Mouse (Mus musculus): Measurements from ENCODE around the gene Pcbd1. TPM values are rescaled to one million over a fixed set of nuclear protein-coding genes. Genes with fewer than 3 reads are reported as not detected.
"Not testable (repeated sequence)": the region's sequence is repeated elsewhere in the genome, so short reads cannot be mapped to it uniquely, and the experiment has no call there.

Pcbd1 gene
- polyA plus RNA-seq, 1 experiment from 2014 or later = 134 TPM

DNA sequence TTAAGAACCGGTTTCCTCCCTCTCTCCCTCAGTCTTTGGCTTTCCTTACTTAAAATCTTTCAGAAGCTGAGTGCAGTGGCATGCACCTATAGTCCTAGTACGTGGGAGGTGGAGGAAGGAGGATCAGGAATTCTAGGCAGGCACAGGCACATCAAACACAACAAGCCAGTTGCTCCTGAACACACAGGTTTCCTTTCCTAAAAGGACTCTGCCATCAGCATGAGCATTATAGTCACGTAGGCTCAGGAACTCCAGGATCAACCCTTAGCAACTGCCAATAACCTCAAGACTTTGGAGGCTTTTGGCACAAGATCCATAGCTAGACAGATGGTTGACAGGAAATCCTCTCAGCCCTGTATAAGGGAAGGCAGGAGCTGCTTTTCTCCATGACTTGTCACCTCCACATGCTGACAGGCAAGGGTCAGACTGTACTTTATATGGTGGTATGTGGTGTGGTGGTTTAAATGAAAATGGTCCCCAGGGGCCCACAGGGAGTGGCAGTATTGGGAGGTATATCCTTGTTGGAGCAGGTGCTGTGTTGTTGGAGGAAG lies 14.5 kb downstream of the Pcbd1 start:
- 72% methylated on average over 3 of the region's 3 CpGs for WGBS (ENCODE audit: insufficient replicate concordance)

DNA sequence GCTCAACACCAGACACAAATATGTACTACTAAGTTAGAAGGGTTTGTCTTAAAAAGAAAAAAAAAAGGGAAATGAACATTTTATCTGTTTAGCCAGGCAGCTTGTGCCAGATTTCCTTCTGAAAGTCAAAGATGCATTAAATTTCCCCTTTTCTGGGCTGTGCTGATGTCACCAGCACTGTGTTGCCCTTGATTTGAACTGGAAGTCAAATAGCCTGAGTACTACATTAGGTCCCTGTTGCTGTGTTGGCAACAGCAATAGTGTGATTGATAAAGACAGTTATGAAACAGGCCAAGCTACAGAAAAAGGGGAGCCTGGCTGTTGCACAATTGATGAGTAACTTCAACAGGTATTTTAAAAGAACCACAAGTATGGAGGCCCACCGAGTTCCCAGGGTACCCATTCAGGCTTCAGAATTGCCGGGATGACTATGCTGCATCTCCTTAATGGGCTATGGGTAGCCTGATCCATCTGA lies 25.2 kb downstream of the Pcbd1 start:
- Histone ChIP-seq H3K27ac (no peak overlapping the region), H3K4me1 (replicated peaks) (peaks cover 4% of the 10 kb centered on the region; the same call in 1 of the 2 replicates), H3K4me3 (replicated peaks) (no peak overlapping the region), H3K27me3 (no peaks in the 10 kb centered on the region), H3K4me2 (no peak overlapping the region), H3K9ac (no peak overlapping the region), H3K36me3 (peaks cover 36% of the 10 kb centered on the region), H3K9me3 (replicated peaks) (no peaks in the 10 kb centered on the region)
- DNase-seq = no peak
- WGBS (ENCODE audit: insufficient replicate concordance) = 82% methylated on average over 2 of the region's 2 CpGs
- no peak for ATAC-seq (ENCODE audit: low read depth)

More for the DNA sequence above, 14.5 kb downstream of the Pcbd1 start:
- Histone ChIP-seq H3K9me3 (replicated peaks) (no peaks in the 10 kb centered on the region), H3K27me3 (no peaks in the 10 kb centered on the region), H3K9ac (no peak overlapping the region), H3K4me1 (replicated peaks) (no peaks in the 10 kb centered on the region), H3K27ac (no peak overlapping the region), H3K4me3 (replicated peaks) (no peak overlapping the region), H3K4me2 (no peak overlapping the region), H3K36me3 (peaks cover 88% of the 10 kb centered on the region)
- no peak for DNase-seq
- no peak for ATAC-seq (ENCODE audit: low read depth)

DNA sequence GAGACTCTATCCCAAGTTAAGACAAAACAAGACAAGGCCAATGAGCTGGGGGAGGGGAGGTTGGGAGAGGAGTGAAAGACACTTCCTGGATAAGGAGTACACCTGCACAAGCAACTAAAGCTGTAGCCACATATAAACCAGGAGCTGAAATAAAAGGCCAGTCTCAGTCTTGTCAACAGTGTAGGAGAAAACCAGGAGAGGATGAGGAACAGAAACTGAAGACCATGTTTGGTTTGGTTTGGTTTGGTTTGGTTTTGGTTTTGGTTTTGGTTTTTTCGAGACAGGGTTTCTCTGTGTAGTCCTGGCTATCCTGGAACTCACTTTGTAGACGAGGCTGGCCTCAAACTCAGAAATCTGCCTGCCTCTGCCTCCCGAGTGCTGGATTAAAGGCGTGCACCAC lies 32.6 kb downstream of the Pcbd1 start:
- H3K27ac ChIP-seq = peak overlapping the region; percentile 94
- H3K27me3 ChIP-seq; H3K9me3 ChIP-seq (replicated peaks); ATAC-seq (ENCODE audit: low read depth); DNase-seq: not testable (repeated sequence)
- peak overlapping the region; percentile 59 for H3K4me2 ChIP-seq
- H3K36me3 ChIP-seq = peaks cover 14% of the 10 kb centered on the region; the same call in 1 of the 2 replicates
- peak overlapping the region; percentile 17; the same call in 1 of the 2 replicates for H3K4me3 ChIP-seq (replicated peaks)
- WGBS (ENCODE audit: insufficient replicate concordance) = 80% methylated on average over 4 of the region's 4 CpGs
- H3K4me1 ChIP-seq (replicated peaks) = peaks cover 64% of the 10 kb centered on the region
- H3K9ac ChIP-seq = peak overlapping the region; percentile 34; the same call in 1 of the 2 replicates

DNA sequence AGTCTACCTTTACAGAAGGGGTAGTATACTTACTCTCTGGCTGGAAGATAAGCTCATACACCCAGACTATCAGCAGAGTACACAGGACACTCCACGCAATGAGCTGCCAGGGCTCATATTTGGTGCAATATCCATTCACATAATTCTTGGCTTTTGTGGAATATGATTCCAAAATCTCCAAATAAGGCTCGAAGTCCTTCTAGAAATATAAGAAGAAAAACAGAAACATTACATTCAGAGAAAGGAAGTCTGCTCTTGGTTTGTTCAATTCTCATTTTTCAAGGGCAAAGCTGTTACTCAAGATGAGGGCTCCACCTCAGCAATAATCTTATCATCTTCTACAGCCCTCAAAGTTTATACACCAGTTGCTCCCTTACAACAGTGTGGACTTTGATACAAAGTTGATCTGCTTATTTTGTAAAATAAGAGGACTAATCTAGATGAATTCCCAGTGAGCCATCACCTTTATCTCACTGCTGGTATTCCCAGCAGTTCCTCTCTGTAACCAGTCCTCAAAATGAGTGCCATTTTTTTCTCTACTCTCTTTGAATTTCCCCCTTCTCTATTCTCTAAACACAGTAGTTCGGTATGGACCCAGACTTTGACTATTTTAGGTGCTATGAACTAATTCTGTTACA lies 34.3 kb downstream of the Pcbd1 start:
- whole genome bisulfite sequencing (ENCODE audit: insufficient replicate concordance) = 31% methylated on average over 3 of the region's 3 CpGs
- peak overlapping the region; percentile 59 for H3K4me2 ChIP-seq
- peak overlapping the region; percentile 24; the same call in 1 of the 2 replicates for H3K9ac ChIP-seq
- H3K27ac ChIP-seq = peak overlapping the region; percentile 94
- H3K27me3 ChIP-seq = no peaks in the 10 kb centered on the region
- no peaks in the 10 kb centered on the region for H3K9me3 ChIP-seq (replicated peaks)
- peak overlapping the region; percentile 18; the same call in 1 of the 2 replicates for H3K4me3 ChIP-seq (replicated peaks)
- peak; percentile 42 for DNase-seq
- peaks cover 67% of the 10 kb centered on the region for H3K4me1 ChIP-seq (replicated peaks)
- peaks cover 11% of the 10 kb centered on the region; the same call in 1 of the 2 replicates for H3K36me3 ChIP-seq
- ATAC-seq (ENCODE audit: low read depth) = peak; percentile 97

DNA sequence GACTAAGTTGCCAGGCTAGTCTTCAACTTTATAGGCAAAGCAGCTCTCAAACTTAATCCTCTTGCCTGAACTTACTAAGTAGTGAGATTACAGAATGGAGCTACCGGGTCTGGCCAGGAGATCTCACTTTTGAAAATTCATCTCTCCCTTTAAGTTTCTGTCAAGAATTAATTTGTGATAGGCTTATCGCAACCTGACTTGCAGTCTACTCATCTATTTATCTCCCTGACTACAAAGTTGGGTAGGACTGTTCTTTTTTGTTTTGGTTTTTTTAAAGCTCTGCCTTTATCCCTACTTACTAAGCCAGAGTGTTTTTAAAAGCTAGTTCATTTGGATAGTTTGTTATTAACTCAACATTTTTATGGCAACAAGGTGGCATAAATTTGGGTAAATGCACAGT lies 35.3 kb downstream of the Pcbd1 start:
- peak overlapping the region; percentile 59 for H3K4me2 ChIP-seq
- peak overlapping the region; percentile 94 for H3K27ac ChIP-seq
- DNase-seq (peak; percentile 6), ATAC-seq (ENCODE audit: low read depth) (peak; percentile 14; the same call in 1 of the 2 replicates)
- no peak overlapping the region; the same call in 1 of the 2 replicates for H3K4me3 ChIP-seq (replicated peaks)
- H3K4me1 ChIP-seq (replicated peaks) = peaks cover 71% of the 10 kb centered on the region
- peaks cover 11% of the 10 kb centered on the region; the same call in 1 of the 2 replicates for H3K36me3 ChIP-seq
- 39% methylated on average over 2 of the region's 2 CpGs for WGBS (ENCODE audit: insufficient replicate concordance)
- H3K9ac ChIP-seq = peak overlapping the region; percentile 24; the same call in 1 of the 2 replicates
- no peaks in the 10 kb centered on the region for H3K27me3 ChIP-seq
- H3K9me3 ChIP-seq (replicated peaks) = no peaks in the 10 kb centered on the region

DNA sequence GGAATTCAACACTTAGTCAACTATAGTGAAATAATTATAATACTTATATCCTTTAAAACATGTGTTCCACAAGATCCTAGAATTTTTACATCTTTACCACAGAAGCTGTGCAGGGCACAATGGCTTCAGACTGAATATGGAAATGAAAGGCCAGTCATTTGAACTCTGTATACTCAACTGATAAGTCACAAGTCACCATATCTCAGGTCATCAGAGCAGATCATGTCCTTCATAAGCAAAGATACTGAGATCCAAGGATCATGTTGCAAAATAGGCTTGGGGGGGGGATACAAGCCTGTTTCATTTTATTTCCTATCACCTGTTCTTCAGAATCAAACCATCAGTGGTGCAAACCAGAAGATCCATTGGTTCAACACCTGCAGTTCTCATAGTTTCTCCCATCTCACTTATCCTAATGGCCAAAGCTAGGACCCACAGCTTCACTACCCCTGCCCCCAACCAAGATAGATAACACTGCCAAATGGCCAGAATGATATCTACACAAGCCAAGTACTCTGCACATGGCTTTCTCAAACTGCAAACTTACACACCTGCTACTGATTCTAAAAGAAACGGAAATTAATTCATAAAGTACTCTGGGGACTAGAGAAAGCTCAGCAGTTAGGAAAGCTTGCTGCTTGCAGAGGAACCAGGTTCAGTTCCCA lies 39.7 kb downstream of the Pcbd1 start:
- Histone ChIP-seq H3K4me1 (replicated peaks) (peaks cover 40% of the 10 kb centered on the region), H3K27me3 (no peaks in the 10 kb centered on the region), H3K4me2 (no peak overlapping the region), H3K36me3 (0 out of 2 replicates have a peak, but pooled peaks cover 2% of the 10 kb centered on the region), H3K9me3 (replicated peaks) (no peaks in the 10 kb centered on the region), H3K9ac (no peak overlapping the region), H3K4me3 (replicated peaks) (no peak overlapping the region), H3K27ac (peak overlapping the region; percentile 40)
- 41% methylated on average over 1 of the region's 1 CpGs for WGBS (ENCODE audit: insufficient replicate concordance)
- no peak for DNase-seq
- ATAC-seq (ENCODE audit: low read depth) = peak; percentile 67

DNA sequence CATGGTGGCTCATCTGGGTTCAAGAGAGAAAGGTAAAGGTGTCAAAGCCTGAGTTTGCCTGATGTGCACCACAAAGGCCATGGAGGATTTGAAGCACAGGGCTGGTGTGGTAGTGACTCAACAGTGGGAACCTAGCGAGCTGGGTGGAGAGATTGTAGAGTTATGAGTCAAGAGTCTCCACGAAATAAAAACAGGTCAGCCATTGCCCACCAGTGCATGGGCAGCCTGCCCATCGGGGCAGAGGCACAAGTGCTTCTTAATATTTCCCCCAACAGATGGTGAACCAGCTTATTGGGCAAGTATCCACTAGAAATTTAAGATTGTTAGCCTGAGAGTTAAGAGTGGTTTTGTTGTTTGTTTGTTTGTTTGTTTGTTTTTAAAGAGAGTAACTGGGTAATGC lies 41.8 kb downstream of the Pcbd1 start:
- Histone ChIP-seq H3K4me1 (replicated peaks) (peaks cover 28% of the 10 kb centered on the region), H3K27me3 (no peaks in the 10 kb centered on the region), H3K36me3 (0 out of 2 replicates have a peak, but pooled peaks cover 2% of the 10 kb centered on the region), H3K9me3 (replicated peaks) (no peaks in the 10 kb centered on the region), H3K4me2 (no peak overlapping the region), H3K4me3 (replicated peaks) (no peak overlapping the region), H3K9ac (no peak overlapping the region), H3K27ac (no peak overlapping the region)
- ATAC-seq (ENCODE audit: low read depth) = no peak
- WGBS (ENCODE audit: insufficient replicate concordance) = 73% methylated on average over 3 of the region's 3 CpGs
- DNase-seq = no peak

DNA sequence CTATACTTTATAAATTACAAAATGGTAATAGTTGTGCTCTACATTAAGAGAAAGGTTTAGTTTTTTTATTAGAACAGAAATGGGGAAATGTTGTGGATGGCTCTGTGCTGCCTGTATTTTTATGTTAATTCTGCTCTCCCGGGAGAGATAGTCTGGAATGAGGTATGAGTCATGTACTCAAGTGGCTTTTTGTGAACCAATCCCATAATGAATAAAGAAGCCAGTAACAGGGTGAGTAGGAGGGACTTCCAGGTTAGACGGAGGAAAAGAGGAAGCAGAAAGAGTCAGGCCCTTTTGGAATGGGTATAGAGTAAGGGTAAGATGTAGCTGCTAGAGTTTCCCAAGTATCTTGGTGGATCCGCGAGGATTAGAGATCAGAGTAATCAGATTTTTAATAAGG lies 44.9 kb downstream of the Pcbd1 start:
- Histone ChIP-seq H3K36me3 (no peaks in the 10 kb centered on the region), H3K4me3 (replicated peaks) (no peak overlapping the region), H3K27me3 (no peaks in the 10 kb centered on the region), H3K4me2 (no peak overlapping the region), H3K27ac (no peak overlapping the region), H3K4me1 (replicated peaks) (peaks cover 17% of the 10 kb centered on the region), H3K9ac (no peak overlapping the region), H3K9me3 (replicated peaks) (no peaks in the 10 kb centered on the region)
- 56% methylated on average over 4 of the region's 4 CpGs for WGBS (ENCODE audit: insufficient replicate concordance)
- ATAC-seq (ENCODE audit: low read depth) (no peak), DNase-seq (no peak)

DNA sequence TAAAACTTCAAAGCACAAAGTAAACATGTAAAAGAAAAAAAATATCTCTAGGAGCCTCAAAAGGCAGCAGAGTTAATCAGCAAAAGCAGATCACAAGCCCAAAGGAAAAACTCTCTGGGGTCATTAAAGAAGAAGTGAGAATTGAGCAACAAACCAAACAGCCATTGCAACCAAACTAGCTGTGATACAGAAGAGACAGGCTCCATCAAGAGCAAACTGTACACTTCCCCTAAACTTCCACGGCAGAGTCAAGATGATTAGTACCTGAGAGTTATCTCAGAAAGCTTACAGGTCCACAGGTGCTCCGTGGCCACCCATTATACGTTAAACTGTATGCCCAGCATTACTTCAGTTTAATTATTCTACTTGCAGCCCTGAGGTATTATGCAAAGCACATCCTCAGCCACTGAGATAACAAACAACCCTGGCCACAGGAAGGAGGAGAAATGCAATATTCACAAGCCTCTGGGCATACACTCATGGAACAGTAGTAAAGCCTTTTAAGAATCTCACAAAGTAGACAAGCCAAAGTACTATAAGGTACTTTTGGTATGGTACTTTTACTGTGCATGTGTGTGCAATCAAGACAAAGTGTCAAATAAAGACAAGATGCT lies 46.2 kb downstream of the Pcbd1 start:
- no peak for ATAC-seq (ENCODE audit: low read depth)
- Histone ChIP-seq H3K9me3 (replicated peaks) (no peaks in the 10 kb centered on the region), H3K27ac (no peak overlapping the region), H3K4me2 (no peak overlapping the region), H3K4me3 (replicated peaks) (no peak overlapping the region), H3K27me3 (no peaks in the 10 kb centered on the region), H3K36me3 (peaks cover 4% of the 10 kb centered on the region; the same call in 1 of the 2 replicates), H3K4me1 (replicated peaks) (peaks cover 12% of the 10 kb centered on the region; the same call in 1 of the 2 replicates), H3K9ac (no peak overlapping the region)
- 36% methylated on average over 3 of the region's 3 CpGs for WGBS (ENCODE audit: insufficient replicate concordance)
- no peak for DNase-seq

DNA sequence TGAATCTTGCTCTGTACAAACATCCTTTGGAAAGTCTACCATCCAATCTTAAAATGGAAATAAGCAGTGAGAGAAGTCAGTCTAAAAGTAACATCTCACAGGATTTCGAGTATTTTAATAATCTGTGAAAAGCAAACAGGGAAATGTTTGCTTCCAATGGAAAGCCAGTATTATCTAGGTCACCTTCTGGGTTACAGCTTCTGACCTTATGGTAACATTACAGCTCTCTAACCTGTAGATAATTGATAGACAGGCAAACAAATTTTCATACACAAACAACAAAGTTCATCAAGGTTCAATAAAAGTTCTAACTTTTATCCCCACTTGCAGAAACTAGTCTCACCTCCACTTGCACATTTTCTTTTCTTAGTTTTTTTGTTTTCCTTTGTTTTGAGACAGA lies 48.4 kb downstream of the Pcbd1 start:
- WGBS (ENCODE audit: insufficient replicate concordance) = 30% methylated on average over 1 of the region's 1 CpGs
- DNase-seq = no peak
- Histone ChIP-seq H3K36me3 (peaks cover 6% of the 10 kb centered on the region; the same call in 1 of the 2 replicates), H3K9me3 (replicated peaks) (no peaks in the 10 kb centered on the region), H3K4me2 (no peak overlapping the region), H3K4me3 (replicated peaks) (no peak overlapping the region), H3K4me1 (replicated peaks) (peaks cover 20% of the 10 kb centered on the region; the same call in 1 of the 2 replicates), H3K27ac (no peak overlapping the region), H3K27me3 (no peaks in the 10 kb centered on the region), H3K9ac (no peak overlapping the region)
- ATAC-seq (ENCODE audit: low read depth) = no peak

DNA sequence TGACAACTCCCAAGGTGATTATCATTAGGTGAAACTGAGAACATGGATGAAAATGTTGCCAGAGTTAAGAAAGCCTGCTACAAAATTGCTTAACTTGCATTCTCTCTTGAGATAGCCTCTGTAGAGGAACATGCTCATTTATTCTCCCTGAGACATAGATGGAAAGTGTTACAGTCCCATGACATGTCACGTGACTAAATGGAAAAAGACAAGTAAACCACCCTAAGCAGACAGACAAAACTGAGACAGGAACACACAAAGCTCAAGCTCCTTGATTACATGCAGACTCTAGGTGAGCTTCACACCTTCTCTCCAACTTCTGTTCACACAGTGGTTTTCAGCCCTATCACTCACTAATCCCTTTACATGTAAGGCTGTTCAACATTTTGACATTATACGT lies 54.2 kb downstream of the Pcbd1 start:
- 72% methylated on average over 2 of the region's 2 CpGs for WGBS (ENCODE audit: insufficient replicate concordance)

More for the DNA sequence above, 54.2 kb downstream of the Pcbd1 start:
- H3K4me2 ChIP-seq = no peak overlapping the region
- no peaks in the 10 kb centered on the region for H3K9me3 ChIP-seq (replicated peaks)
- H3K27me3 ChIP-seq = no peaks in the 10 kb centered on the region
- H3K4me1 ChIP-seq (replicated peaks) = peaks cover 40% of the 10 kb centered on the region
- ATAC-seq (ENCODE audit: low read depth) (no peak), DNase-seq (no peak)
- no peak overlapping the region for H3K27ac ChIP-seq
- no peak overlapping the region for H3K4me3 ChIP-seq (replicated peaks)
- peaks cover 6% of the 10 kb centered on the region; the same call in 1 of the 2 replicates for H3K36me3 ChIP-seq
- no peak overlapping the region for H3K9ac ChIP-seq
